Mouse (Mus musculus) liver, postnatal 0 days (tissue): ENCODE results near the gene Mmp28.
A peak's percentile ranks its signal among the peaks of the same experiment; 100 is the strongest.

Experiments
- CTCF ChIP-seq: sonication (generic); IDR thresholded peaks from 2 replicates; pipeline ENCODE4 v1.5.1; 2016; ENCODE audit warnings: antibody characterized with exemption, low read depth
- EP300 ChIP-seq: IDR thresholded peaks from 2 replicates; pipeline ENCODE4 v1.6.1; 2016; ENCODE audit warnings: antibody characterized with exemption, low read depth, mild to moderate bottlenecking

GRCm38 (mm10) chr11:83420338-83420737 lies 42.5 kb downstream of the Mmp28 start:
- peak; percentile 55 for TF ChIP-seq CTCF
- no peak for TF ChIP-seq EP300
